Mouse (Mus musculus): ENCODE results near the gene Ltf.

- no peak for TF ChIP-seq CTCF (IDR thresholded peaks at IDR 0.05; ENCODE audit: low read depth)
- no peak for TF ChIP-seq EP300 (IDR thresholded peaks at IDR 0.05; ENCODE audit: low read depth)
These were observed at the start of gene Ltf for GRCm38 (mm10) chr9:111019022-111019421.
